Mouse (Mus musculus) MEL (cell line): ENCODE data around the gene Nelfa. TPM values are rescaled to one million over a fixed set of nuclear protein-coding genes. Genes with fewer than 3 reads are reported as not detected.

Source experiments
- DNase-seq: peaks from one replicate; pipeline ENCODE4 v3.0.0; 2011; ENCODE audit warnings: low read depth, low spot score
- H3K27ac ChIP-seq: 2 replicates; pipeline ENCODE4 v1.5.1; 2012; ENCODE audit warnings: low read depth, mild to moderate bottlenecking, control low read depth, low read length, moderate library complexity; ENCODE audit not compliant: control insufficient read depth
- H3K27me3 ChIP-seq, 2 experiments: fragments of 150-350 bp in 1 of 2; sonication (generic) in 1 of 2; 2 replicates each; pipeline ENCODE4 v1.6.1; 2012; ENCODE audit warnings: low read length in 2 of 2, mild to moderate bottlenecking in 2 of 2, improper control_type of control experiment in 1 of 2, moderate library complexity in 1 of 2; ENCODE audit not compliant: insufficient read depth in 2 of 2, control insufficient read depth in 1 of 2
- H3K36me3 ChIP-seq, 2 experiments: 2 replicates each; pipeline ENCODE4 v1.6.1; 2012 to 2014; ENCODE audit warnings: low read length in 2 of 2, improper control_type of control experiment in 1 of 2, inconsistent platforms in 1 of 2, mild to moderate bottlenecking in 1 of 2; ENCODE audit not compliant: insufficient read depth in 2 of 2, control insufficient read depth in 1 of 2
- H3K4me1 ChIP-seq, 2 experiments: fragments of 150-350 bp in 1 of 2; sonication (generic) in 1 of 2; 2 replicates each; pipeline ENCODE4 v1.6.1; 2012; ENCODE audit warnings: low read length in 2 of 2, improper control_type of control experiment in 1 of 2, mild to moderate bottlenecking in 1 of 2; ENCODE audit not compliant: insufficient read depth in 2 of 2, control insufficient read depth in 1 of 2
- H3K4me3 ChIP-seq, 2 experiments: fragments of 150-350 bp in 1 of 2; sonication (generic) in 1 of 2; 2 replicates each; pipeline ENCODE4 v1.5.1; 2012; ENCODE audit warnings: low read depth in 2 of 2, low read length in 2 of 2, mild to moderate bottlenecking in 2 of 2, moderate library complexity in 2 of 2, control low read depth in 1 of 2, improper control_type of control experiment in 1 of 2; ENCODE audit not compliant: control insufficient read depth in 1 of 2, insufficient read depth in 1 of 2
- H3K79me2 ChIP-seq: 2 replicates; pipeline ENCODE4 v1.6.1; 2012; ENCODE audit warnings: mild to moderate bottlenecking, low read length, moderate library complexity; ENCODE audit not compliant: control insufficient read depth, poor library complexity, insufficient read depth
- H3K9ac ChIP-seq: 2 replicates; pipeline ENCODE4 v1.6.1; 2012; ENCODE audit warnings: low read depth, mild to moderate bottlenecking, control low read depth, low read length, moderate library complexity; ENCODE audit not compliant: control insufficient read depth, poor library complexity, severe bottlenecking
- H3K9me3 ChIP-seq: fragments of 150-350 bp; sonication (generic); replicated peaks from 2 replicates; pipeline ENCODE4 v1.6.1; 2012; ENCODE audit warnings: mild to moderate bottlenecking, low read length, improper control_type of control experiment, moderate library complexity; ENCODE audit not compliant: insufficient read depth
- BHLHE40 ChIP-seq: IDR thresholded peaks from 2 replicates; pipeline ENCODE4 v1.6.1; 2012; ENCODE audit warnings: low read depth, mild to moderate bottlenecking, inconsistent platforms, low read length, improper control_type of control experiment, borderline replicate concordance
- CTCF ChIP-seq, 3 experiments: IDR thresholded peaks in 2 of 3; conservative IDR thresholded peaks in 1 of 3; 2 replicates each; pipeline ENCODE4 v1.5.1; 2011 to 2012; ENCODE audit warnings: low read length in 3 of 3, low read depth in 2 of 3, mild to moderate bottlenecking in 2 of 3, improper control_type of control experiment in 1 of 3, inconsistent platforms in 1 of 3, mixed read lengths in 1 of 3, moderate library complexity in 1 of 3; ENCODE audit not compliant: control insufficient read depth in 1 of 3, insufficient read depth in 1 of 3, poor library complexity in 1 of 3, severe bottlenecking in 1 of 3
- E2F4 ChIP-seq: IDR thresholded peaks from 2 replicates; pipeline ENCODE4 v1.6.1; 2011; ENCODE audit warnings: low read depth, low read length, improper control_type of control experiment, borderline replicate concordance
- EP300 ChIP-seq, 2 experiments: IDR thresholded peaks; 2 replicates each; pipeline ENCODE4 v1.6.1; 2011; ENCODE audit warnings: improper control_type of control experiment in 2 of 2, low read length in 2 of 2, low read depth in 1 of 2, mild to moderate bottlenecking in 1 of 2
- GABPA ChIP-seq: IDR thresholded peaks from 2 replicates; pipeline ENCODE4 v1.6.1; 2012; ENCODE audit warnings: low read depth, mild to moderate bottlenecking, inconsistent platforms, low read length, improper control_type of control experiment, moderate library complexity
- JUND ChIP-seq: IDR thresholded peaks from 2 replicates; pipeline ENCODE4 v1.6.1; 2011; ENCODE audit warnings: low read depth, mild to moderate bottlenecking, improper control_type of control experiment, low read length
- KAT2A ChIP-seq: conservative IDR thresholded peaks from 2 replicates; pipeline ENCODE4 v1.6.1; 2012; ENCODE audit warnings: low read depth, low read length, improper control_type of control experiment, inconsistent platforms
- MAFK ChIP-seq: IDR thresholded peaks from 2 replicates; pipeline ENCODE4 v1.6.1; 2011; ENCODE audit warnings: low read depth, mild to moderate bottlenecking, low read length, improper control_type of control experiment, borderline replicate concordance
- MAZ ChIP-seq: IDR thresholded peaks from 2 replicates; pipeline ENCODE4 v1.6.1; 2012; ENCODE audit warnings: low read depth, mild to moderate bottlenecking, inconsistent platforms, low read length, improper control_type of control experiment
- MYB ChIP-seq: IDR thresholded peaks from 2 replicates; pipeline ENCODE4 v1.6.1; 2011; ENCODE audit warnings: mild to moderate bottlenecking, low read depth, low read length, improper control_type of control experiment
- NELFE ChIP-seq: IDR thresholded peaks from 2 replicates; pipeline ENCODE4 v1.6.1; 2011; ENCODE audit warnings: low read depth, low read length, improper control_type of control experiment
- NRF1 ChIP-seq: IDR thresholded peaks from 2 replicates; pipeline ENCODE4 v1.6.1; 2014; ENCODE audit warnings: low read depth, mild to moderate bottlenecking, inconsistent platforms, low read length, improper control_type of control experiment, moderate library complexity; ENCODE audit not compliant: poor library complexity, insufficient read depth, severe bottlenecking
- POLR2AphosphoS2 ChIP-seq: IDR thresholded peaks from 2 replicates; pipeline ENCODE4 v1.6.1; 2011; ENCODE audit warnings: low read length, improper control_type of control experiment
- POLR2AphosphoS5 ChIP-seq: IDR thresholded peaks from 2 replicates; pipeline ENCODE4 v1.6.1; 2012; ENCODE audit warnings: low read depth, borderline replicate concordance, mild to moderate bottlenecking, inconsistent platforms, low read length, moderate library complexity, mixed read lengths
- RAD21 ChIP-seq: IDR thresholded peaks from 2 replicates; pipeline ENCODE4 v1.6.1; 2011; ENCODE audit warnings: mild to moderate bottlenecking, low read depth, low read length, improper control_type of control experiment
- SIN3A ChIP-seq: IDR thresholded peaks from 2 replicates; pipeline ENCODE4 v1.6.1; 2012; ENCODE audit warnings: low read length, improper control_type of control experiment, inconsistent platforms
- SMC3 ChIP-seq: IDR thresholded peaks from 2 replicates; pipeline ENCODE4 v1.6.1; 2011; ENCODE audit warnings: low read depth, low read length, improper control_type of control experiment
- TAL1 ChIP-seq: IDR thresholded peaks from 2 replicates; pipeline ENCODE4 v1.6.1; 2012; ENCODE audit warnings: mild to moderate bottlenecking, inconsistent platforms, low read length, moderate library complexity, mixed read lengths
- TCF12 ChIP-seq: IDR thresholded peaks from 2 replicates; pipeline ENCODE4 v1.6.1; 2014; ENCODE audit warnings: low read depth, mild to moderate bottlenecking, inconsistent platforms, low read length, improper control_type of control experiment, moderate library complexity
- USF1 ChIP-seq: IDR thresholded peaks from 2 replicates; pipeline ENCODE4 v1.6.1; 2014; ENCODE audit warnings: low read depth, mild to moderate bottlenecking, inconsistent platforms, low read length, improper control_type of control experiment, moderate library complexity
- USF2 ChIP-seq, 2 experiments: IDR thresholded peaks; 2 replicates each; pipeline ENCODE4 v1.6.1; 2011 to 2012; ENCODE audit warnings: improper control_type of control experiment in 2 of 2, low read length in 2 of 2, borderline replicate concordance in 1 of 2, inconsistent platforms in 1 of 2, low read depth in 1 of 2, mild to moderate bottlenecking in 1 of 2; ENCODE audit not compliant: insufficient read depth in 1 of 2
- ZKSCAN1 ChIP-seq: IDR thresholded peaks from 2 replicates; pipeline ENCODE4 v1.6.1; 2012; ENCODE audit warnings: low read depth, mild to moderate bottlenecking, inconsistent platforms, low read length, improper control_type of control experiment, moderate library complexity
- ZMIZ1 ChIP-seq: IDR thresholded peaks from 2 replicates; pipeline ENCODE4 v1.6.1; 2012; ENCODE audit warnings: low read depth, mild to moderate bottlenecking, inconsistent platforms, low read length, improper control_type of control experiment, moderate library complexity
- ZNF384 ChIP-seq: IDR thresholded peaks from 2 replicates; pipeline ENCODE4 v1.6.1; 2012; ENCODE audit warnings: low read depth, mild to moderate bottlenecking, inconsistent platforms, low read length, improper control_type of control experiment
- polyA plus RNA-seq, 2 experiments: library from polyadenylated mRNA; stranded (reverse) in 1 of 2; unstranded in 1 of 2; fragments of >175 nt in 1 of 2; fragments of >200 nt in 1 of 2; gene quantifications; 2 replicates each; pipeline versions ENCODE4 v1.2.1 to v1.2.4; 2012; ENCODE audit warnings: low replicate concordance in 2 of 2, low read depth in 1 of 2; ENCODE audit not compliant: insufficient read length in 2 of 2, insufficient read depth in 1 of 2, missing spikeins in 1 of 2
- total RNA-seq: library from RNA; depleted of rRNA; stranded (reverse); fragments of 300-350 nt; gene quantifications from 2 replicates; pipeline ENCODE4 v1.2.3, GENCODE M21; 2012

Gene Nelfa
- total and polyA plus RNA-seq, 3 experiments: 58.7 to 207 (median 117) TPM

DNA sequence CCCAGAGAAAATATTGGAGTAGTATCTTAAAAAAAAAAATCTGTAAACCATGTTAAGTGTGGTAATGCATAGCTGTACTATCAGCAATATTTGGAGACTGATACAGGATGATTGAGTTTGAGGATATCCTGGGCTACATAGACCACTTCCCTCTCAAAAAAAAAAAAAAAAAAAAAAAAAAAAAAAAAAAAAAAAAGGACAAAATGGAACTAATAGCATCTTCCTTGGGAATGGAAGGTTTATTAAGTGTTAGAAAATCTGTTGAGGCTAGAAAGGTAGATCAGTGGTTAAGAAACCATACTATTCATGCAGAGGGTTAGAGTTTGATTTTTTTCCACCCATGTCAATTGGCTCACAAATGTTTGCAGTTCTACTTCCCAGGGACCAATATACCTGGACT lies 78.5 kb downstream of the Nelfa start:
- Histone ChIP-seq H3K36me3 (peaks cover 8 to 75% of the 10 kb centered on the region in 2 experiments), H3K27ac (no peak overlapping the region), H3K4me3 (no peak overlapping the region), H3K79me2 (peaks cover 1% of the 10 kb centered on the region; the same call in 1 of the 2 replicates), H3K4me1 (peaks cover 0 to 3% of the 10 kb centered on the region in 2 experiments; a peak in 1 of 4 replicates), H3K9ac (no peak overlapping the region), H3K27me3 (no peaks in the 10 kb centered on the region), H3K9me3 (no peaks in the 10 kb centered on the region)
- no peak for TF ChIP-seq EP300 (IDR thresholded peaks at IDR 0.05; ENCODE audit: low read depth in 1 of 2, low read length in 2 of 2)
- TF ChIP-seq ZNF384: peak; percentile 80
- no peak for DNase-seq

DNA sequence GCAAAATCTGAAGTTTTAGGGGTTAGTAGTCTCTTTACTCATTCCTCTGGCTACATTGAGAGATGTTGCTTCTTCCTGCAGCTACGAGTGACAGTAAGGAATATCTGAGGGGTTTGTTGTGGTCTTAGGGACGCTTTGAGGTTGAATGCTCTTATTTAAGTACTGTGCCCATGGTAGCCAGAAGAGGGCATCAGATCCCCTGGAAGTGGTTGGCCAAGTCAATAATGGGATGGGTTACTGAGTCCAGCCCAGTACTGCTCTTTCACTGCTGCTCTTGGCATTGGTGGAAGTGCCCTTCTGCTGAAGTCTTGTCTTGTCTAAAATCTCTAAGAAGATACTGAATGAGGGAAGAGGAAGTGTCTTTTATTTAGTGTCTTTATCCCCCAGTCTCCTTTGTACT lies 82.2 kb downstream of the Nelfa start:
- TF ChIP-seq MYB (no peak), E2F4 (no peak), TCF12 (no peak), SIN3A (no peak), TAL1 (no peak), USF1 (no peak), POLR2AphosphoS5 (no peak), NRF1 (no peak), POLR2AphosphoS2 (no peak), ZKSCAN1 (no peak), KAT2A (no peak), MAZ (no peak), RAD21 (peak; percentile 12), BHLHE40 (no peak), MAFK (no peak), JUND (no peak), ZMIZ1 (no peak), SMC3 (peak; percentile 24; the same call in 1 of the 2 replicates), NELFE (no peak), EP300 (IDR thresholded peaks at IDR 0.05; ENCODE audit: low read depth in 1 of 2, low read length in 2 of 2) (no peak), USF2 (IDR thresholded peaks at IDR 0.05; ENCODE audit: borderline replicate concordance in 1 of 2, insufficient read depth in 1 of 2, low read depth in 1 of 2, low read length in 2 of 2) (no peak), CTCF (IDR thresholded peaks at IDR 0.05 in 2 of 3, conservative IDR thresholded peaks at IDR 0.05 in 1 of 3; ENCODE audit: control insufficient read depth in 1 of 3, insufficient read depth in 1 of 3, low read depth in 2 of 3, low read length in 3 of 3, poor library complexity in 1 of 3, severe bottlenecking in 1 of 3) (peak; percentile 30 to 46 (median 36); a peak in 5 of 6 replicates), GABPA (no peak)
- Histone ChIP-seq H3K9ac (no peak overlapping the region), H3K27ac (no peak overlapping the region), H3K4me3 (no peak overlapping the region), H3K79me2 (peaks cover 1% of the 10 kb centered on the region; the same call in 1 of the 2 replicates), H3K27me3 (no peaks in the 10 kb centered on the region), H3K36me3 (peaks cover 8 to 62% of the 10 kb centered on the region in 2 experiments), H3K9me3 (no peaks in the 10 kb centered on the region), H3K4me1 (peaks cover 0 to 3% of the 10 kb centered on the region in 2 experiments; a peak in 1 of 4 replicates)
- peak; percentile 57 for DNase-seq
